Mouse (Mus musculus): ENCODE measurements around the gene Mymx.
A peak's percentile ranks its signal among the peaks of the same experiment; 100 is the strongest.

Mymx gene

GRCm38 (mm10) chr17:45586449-45586837 is 15.5 kb downstream of the Mymx start:
- DNase-seq: peak in 1 of 2 experiments; percentile 50

- no peak for DNase-seq
These were observed 16.0 kb downstream of the Mymx start for GRCm38 (mm10) chr17:45585725-45586448.

DNA sequence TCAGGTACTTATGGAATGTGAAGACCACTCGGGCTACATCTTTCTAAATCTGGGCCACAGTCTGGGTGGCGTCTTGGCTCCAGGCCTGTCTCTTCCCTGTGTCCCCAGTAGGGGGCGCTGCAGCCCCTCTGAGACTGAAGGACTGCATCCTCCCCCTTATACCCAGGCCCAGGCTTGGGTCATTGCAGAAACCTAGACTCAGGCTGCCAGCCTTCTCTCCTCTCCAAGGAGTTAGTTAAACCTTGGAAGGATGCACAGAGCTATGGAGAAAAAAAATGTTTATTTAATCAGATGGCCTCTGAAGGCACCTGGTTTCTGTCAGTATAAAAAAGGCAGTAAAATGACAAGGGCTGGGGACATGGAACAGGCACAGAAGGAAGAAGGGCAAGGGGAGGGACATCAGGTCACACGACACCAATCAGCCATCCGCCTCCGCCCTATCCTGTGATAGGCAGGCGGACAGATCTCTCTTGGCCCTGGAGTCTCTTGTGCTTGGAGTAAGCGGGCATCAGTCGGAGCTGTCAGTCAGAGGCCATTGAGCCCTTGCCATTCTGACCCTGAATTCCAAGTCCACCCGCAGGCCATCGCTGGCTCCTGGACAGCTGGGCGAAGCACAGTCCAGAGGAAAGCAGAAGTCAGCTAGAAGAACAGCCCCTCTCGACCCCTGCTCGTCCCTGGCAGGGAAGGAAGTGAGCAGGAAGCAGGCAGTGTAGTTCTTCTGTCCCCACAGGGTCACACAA is 16.8 kb downstream of the Mymx start:
- DNase-seq: peak; percentile 80 to 86

DNA sequence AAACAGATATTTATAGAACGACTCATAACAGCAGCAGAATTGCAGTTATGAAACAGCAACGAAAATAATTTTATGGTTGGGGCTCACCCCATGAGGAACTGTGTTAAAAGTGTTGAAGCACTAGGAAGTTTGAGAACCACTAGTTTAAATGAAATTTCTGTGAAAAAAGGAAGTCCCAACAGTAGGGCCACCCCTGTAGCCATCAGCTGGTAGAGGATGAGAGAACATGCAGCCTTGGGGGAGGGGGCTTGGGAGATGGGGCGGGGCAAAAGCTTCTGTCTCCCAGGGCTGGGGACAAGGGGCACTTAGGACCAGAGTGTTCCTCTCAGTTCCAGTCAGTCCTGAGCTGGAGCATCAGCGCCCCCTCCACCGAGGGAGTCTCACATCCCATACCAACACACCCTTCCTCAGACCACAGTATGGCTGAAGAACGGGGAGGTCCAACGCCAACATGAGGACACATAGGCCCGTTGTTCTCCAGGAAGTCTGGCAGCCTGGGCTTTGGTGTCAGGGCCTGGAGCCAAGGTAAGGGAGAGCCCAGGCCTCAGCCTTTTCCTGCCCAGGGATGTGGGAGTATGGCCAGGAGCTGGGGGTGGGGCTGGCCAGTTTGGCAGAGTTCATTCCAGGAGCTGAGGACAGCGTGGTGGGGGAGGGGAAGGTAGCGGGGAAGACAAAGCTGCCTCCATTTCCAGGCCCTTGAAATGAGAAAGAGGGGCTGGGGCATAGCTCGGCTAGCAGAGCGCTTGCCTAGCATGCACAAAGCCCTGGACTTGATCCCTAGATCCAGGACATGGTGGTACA is 17.6 kb downstream of the Mymx start:
- peak; percentile 92 to 93 for DNase-seq

DNA sequence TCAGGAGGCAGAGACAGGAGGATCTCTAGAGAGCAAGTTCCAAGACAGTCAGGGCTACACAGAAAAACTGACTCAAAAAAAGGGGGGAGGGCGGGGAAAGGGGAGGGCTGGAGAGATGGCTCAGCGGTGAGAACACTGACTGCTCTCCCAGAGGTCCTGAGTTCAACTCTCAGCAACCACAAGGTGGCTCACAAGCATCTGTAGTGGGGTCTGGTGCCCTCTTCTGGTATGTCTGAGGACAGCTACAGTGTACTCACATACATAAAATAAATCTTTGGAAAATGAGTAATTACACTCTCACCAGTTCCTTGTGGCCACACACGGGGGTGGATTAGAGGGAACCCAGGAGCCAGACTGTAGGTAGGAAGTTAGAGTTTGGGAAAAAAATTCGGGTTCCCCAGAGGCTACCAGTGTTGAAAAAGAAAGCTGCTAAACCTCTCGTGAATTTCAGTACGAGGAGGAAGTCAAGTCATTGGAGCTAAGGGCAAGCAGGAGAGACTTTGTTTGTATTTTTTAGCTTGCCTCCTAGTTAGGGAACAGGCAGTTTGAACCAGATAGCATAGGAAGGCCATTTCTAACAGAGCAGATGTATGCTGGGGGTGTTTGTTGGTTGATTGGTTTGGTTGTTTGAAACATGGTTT is 19.1 kb downstream of the Mymx start:
- DNase-seq: peak in 1 of 2 experiments; percentile 56

GRCm38 (mm10) chr17:45582188-45582587 is 19.7 kb downstream of the Mymx start:
- no peak for DNase-seq

- DNase-seq: peak; percentile 77 to 82
These were observed 20.3 kb downstream of the Mymx start for GRCm38 (mm10) chr17:45581567-45581983.

- DNase-seq: peak; percentile 65 to 74
These were observed 20.9 kb downstream of the Mymx start for GRCm38 (mm10) chr17:45580958-45581477.

GRCm38 (mm10) chr17:45579554-45579953 is 22.3 kb downstream of the Mymx start:
- DNase-seq: peak; percentile 66 to 74

GRCm38 (mm10) chr17:45578843-45579242 is 23.1 kb downstream of the Mymx start:
- DNase-seq: peak in 1 of 2 experiments; percentile 45

DNA sequence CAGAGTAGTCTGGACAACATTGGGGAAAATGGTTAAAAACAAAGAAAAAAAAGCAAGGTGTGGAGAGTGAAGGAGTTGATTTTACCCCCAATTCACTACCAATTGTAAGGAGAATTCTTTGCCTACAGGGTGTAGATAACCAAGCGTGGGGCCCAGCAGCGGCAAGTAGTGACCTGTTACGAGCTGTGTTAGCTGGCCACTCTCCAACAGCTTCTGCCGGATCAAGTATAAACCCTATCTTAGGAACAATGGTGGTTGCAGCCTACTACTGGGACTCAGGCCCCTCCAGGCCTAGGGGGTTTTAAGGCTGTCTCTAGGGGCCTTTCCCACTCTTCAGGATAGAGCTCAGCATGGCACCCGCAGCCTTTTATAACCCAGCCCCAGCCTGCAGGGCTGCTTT is 23.7 kb downstream of the Mymx start:
- no peak for DNase-seq

DNA sequence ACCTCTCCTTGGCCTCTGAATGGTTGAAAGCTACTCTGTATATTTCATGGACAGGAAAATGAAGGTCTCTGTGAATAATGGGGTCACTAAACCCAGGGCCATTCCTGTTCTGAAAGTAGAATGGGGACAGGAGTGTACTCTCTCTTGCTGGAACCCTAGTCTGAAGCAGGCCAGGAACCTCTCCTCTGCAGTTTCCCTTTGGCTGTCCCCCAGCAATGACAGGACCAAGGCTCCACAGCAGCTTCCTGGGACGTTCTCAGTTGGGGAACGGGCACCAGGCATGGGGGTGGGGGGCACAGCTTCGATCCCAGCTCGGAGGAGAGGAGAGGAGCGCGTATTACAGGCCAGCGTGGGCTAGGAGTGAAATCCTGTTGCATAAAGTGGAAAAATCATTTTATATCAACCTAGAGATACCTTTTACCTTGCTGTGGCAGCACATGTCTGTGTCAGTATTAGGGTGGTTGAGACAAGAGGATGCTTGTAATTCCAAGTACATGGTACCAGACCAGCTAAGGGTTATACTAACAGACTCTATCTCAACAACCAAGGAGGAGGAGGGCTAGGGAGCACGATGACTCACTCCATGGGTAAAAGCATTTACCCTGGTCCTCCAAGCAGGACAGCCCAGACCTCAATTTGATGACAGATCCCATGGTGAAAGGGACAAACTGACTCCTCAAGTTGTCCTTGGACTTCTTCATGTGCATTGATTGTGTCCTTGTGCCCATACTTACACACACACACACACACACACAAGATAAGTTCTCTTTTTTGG is 26.6 kb downstream of the Mymx start:
- no peak for DNase-seq

DNA sequence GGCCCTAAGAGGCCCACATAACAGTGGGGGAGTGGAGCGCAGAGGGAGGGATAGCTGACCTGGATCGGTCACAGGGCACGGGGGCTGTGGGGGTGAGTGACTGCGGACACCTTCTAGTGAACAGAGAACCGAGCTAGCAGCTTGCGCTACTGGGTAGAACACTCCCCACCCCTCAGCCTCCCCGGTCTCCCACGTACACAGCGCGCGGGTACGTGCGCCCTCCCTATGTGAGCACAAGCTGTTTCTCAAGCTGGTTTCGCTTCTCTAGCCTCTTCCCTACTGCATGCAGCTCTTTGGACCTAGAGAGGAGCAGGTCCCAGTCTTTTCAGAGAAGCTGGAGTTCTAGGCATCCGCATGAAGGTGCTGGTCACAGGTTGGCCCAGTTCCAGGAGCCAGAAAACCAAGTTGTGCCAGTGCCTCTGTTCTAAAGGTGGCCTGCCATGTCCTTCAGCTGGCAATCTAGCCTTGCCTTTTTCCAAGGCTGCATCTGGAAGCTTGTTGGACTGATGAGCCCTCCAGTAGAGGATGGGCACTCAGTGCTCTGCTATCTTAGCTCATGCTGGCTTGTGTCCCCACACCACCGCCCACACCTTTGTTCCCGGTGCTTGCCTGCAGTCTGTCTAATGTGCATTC is 27.7 kb downstream of the Mymx start:
- peak; percentile 67 to 73 for DNase-seq

DNA sequence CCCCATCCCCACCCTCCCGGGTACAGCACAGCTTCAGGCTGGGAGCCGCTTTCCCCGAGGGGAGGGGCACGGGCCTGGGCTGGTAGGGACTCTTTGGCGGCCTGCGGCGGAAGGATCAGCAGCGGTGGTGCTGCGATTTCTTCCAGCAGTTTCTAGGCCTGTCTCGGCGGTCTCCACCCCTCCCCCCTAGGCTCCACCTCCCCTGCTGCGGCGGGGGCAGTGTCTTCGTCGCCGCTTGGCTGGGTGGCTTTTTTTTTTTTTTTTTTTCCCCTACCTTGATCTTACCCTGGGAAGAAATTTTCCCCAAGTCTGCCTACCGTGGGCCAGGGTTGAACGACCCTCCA is 28.1 kb downstream of the Mymx start:
- DNase-seq: peak; percentile 99

GRCm38 (mm10) chr17:45573087-45573779 is 28.7 kb downstream of the Mymx start, which contains the start of gene Hsp90ab1:
Hsp90ab1 (minus strand) TSS chr17:45573271.
- peak; percentile 99 for DNase-seq

- DNase-seq: peak; percentile 82 to 87
These were observed 29.5 kb downstream of the Mymx start for GRCm38 (mm10) chr17:45572103-45573086.

DNA sequence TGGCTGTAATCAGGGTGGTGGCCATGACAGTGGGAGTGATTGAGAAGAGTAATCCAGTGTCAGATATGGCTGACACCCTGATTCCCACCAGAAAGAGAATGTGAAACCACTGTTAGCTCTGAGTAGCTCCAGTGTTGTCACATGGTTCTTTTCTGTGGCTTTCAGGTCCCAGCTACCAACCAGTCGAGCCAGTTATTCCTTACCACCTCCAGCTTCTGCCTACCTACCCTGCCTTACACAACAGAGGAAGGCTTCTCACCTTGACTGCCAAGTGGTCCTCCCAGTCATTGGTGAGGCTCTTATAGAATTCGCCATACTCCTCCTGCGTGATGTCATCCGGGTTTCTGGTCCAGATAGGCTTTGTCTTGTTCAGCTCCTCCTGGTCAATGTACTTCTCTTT is 31.9 kb downstream of the Mymx start:
- DNase-seq: no peak

DNA sequence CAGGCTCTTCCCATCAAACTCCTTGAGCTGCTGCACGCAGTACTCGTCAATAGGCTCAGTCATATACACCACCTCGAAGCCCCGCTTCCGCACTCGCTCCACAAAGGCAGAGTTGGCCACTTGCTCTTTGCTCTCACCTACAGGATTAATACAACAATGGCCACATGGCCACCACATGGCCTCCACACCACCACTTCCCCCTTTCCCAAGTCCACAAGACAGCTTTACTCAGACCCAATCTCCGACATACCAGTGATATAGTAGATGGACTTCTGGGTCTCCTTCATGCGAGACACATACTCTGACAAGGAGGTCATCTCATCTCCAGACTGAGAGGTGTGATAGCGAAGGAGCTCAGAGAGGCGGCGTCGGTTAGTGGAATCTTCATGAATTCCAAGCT is 32.9 kb downstream of the Mymx start:
- DNase-seq: no peak

- DNase-seq: no peak
These were observed 34.7 kb downstream of the Mymx start for GRCm38 (mm10) chr17:45567162-45567601.

Measured in kidney, postnatal 36 days (tissue).